Mouse (Mus musculus): ENCODE measurements at regions not wholly inside any gene's neighbourhood (a gene's known extent, or its start where the extent isn't known, plus 50 kb on each side); places are given as distances from the start of the nearest gene placed in this dataset.

DNA sequence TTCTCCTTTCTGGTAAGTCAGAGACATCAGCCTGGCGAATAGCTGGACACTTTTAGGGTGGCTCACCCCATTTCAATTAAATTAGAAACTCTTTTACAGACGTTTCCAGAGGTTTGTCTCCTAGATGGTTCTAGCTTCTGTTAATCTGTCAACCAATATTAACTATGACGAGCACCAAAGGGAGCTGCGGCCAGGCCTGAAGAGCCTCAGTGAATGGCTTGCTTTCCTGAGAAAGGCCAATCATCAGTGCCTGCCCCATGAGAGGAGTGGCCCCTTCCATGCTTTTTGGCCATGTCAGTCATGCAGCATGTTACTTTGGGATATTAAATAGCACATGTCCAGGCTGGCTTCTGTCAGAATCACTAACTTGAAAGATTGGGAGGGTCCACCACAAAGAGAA, 296.6 kb upstream of the Id2 start:
- TF ChIP-seq CTCF (IDR thresholded peaks at IDR 0.05; ENCODE audit: low read depth, low read length) (no peak), POLR2A (IDR thresholded peaks at IDR 0.05; ENCODE audit: insufficient read depth, low read length) (no peak), EP300 (IDR thresholded peaks at IDR 0.05; ENCODE audit: insufficient read depth, low read depth, low read length) (no peak)
